Mouse (Mus musculus): ENCODE results near the gene Ppp1r18.

DNA sequence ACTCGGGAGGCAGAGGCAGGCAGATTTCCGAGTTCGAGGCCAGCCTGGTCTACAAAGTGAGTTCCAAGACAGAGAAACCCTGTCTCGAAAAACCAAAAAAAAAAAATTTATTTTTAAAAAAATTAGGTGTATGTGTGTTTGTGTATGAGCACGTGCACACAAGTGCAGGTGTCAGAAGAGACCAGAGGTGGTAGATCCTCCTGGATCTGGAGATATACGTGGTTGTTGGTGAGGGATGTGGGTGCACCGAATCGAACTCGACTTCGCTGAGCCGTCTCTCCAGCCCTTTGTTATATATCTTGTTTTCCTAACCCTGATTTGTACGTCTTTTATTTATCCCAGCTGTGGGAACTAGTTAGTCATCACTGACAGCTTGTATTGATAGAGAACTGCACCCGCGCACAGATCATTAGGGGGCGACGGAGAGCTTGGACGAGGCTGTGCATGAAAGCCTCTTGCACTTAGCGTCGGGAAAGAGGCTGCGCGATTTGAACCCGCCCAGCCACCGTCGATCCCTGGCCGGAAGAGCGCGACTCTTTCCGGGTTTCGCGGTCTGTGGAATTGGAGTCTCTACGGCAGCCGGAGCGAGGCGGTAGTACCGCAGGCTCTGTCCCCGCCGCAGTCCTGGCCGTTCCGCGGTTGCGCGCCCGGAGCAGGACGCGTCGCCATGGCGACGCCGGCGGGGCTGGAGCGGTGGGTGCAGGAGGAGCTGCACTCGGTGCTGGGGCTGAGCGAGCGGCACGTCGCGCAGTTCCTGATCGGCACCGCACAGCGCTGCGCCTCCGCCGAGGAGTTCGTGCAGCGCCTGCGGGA, 14.1 kb downstream of the Ppp1r18 start, which contains the start of gene Dhx16:
- TF ChIP-seq CHD2 (IDR thresholded peaks at IDR 0.05; ENCODE audit: low read depth, low read length), result no peak
- TF ChIP-seq ZC3H11A (IDR thresholded peaks at IDR 0.05; ENCODE audit: borderline replicate concordance, low read depth, low read length), result no peak

Data from ES-E14 (cell line).